Mouse (Mus musculus): ENCODE data around the gene Eef1a1. TPM values are rescaled to one million over a fixed set of nuclear protein-coding genes. Genes with fewer than 3 reads are reported as not detected.
"Not testable (repeated sequence)": the region's sequence is repeated elsewhere in the genome, so short reads cannot be mapped to it uniquely, and the experiment has no call there.

The Eef1a1 gene
- polyA plus RNA-seq, 2 experiments, result 6,070 to 9,083 TPM

- WGBS, result under 1% methylated on average over 46 of the region's 46 CpGs
- peak overlapping the region; percentile 100 for H3K4me3 ChIP-seq (replicated peaks; ENCODE audit: low read length)
- H3K4me2 ChIP-seq (replicated peaks; ENCODE audit: low read depth, low read length, severe bottlenecking), result peak overlapping the region; percentile 53
- peaks cover 9% of the 10 kb centered on the region; the same call in 1 of the 2 replicates for H3K4me1 ChIP-seq (ENCODE audit: control insufficient read depth, insufficient read depth, low read length)
- H3K27ac ChIP-seq (replicated peaks; ENCODE audit: low read depth, low read length), result peak overlapping the region; percentile 99
- no peak for TF ChIP-seq POLR2A (IDR thresholded peaks at IDR 0.05; ENCODE audit: borderline replicate concordance, extremely low read depth, insufficient read depth, insufficient read length)
- no peaks in the 10 kb centered on the region for H3K9me3 ChIP-seq (ENCODE audit: control insufficient read depth, low read length)
- H3K9ac ChIP-seq (ENCODE audit: low read depth, low read length, severe bottlenecking), result peak overlapping the region; percentile 100
- peaks cover 47% of the 10 kb centered on the region for H3K36me3 ChIP-seq (ENCODE audit: control insufficient read depth, insufficient read depth, low read length)
- ATAC-seq (ENCODE audit: low FRiP score, low read depth), result peak; percentile 7
- no peaks in the 10 kb centered on the region for H3K27me3 ChIP-seq (ENCODE audit: control insufficient read depth, insufficient read depth, low read length)
- peak; percentile 59 for DNase-seq (ENCODE audit: low spot score)
Measured at GRCm38 (mm10) chr9:78480706-78481358, 8.1 kb downstream of the Eef1a1 start.

- not testable (repeated sequence) for ATAC-seq (ENCODE audit: low FRiP score, low read depth); H3K9me3 ChIP-seq (ENCODE audit: control insufficient read depth, low read length); H3K4me1 ChIP-seq (ENCODE audit: control insufficient read depth, insufficient read depth, low read length); H3K27me3 ChIP-seq (ENCODE audit: control insufficient read depth, insufficient read depth, low read length); DNase-seq (ENCODE audit: low spot score)
- H3K4me2 ChIP-seq (replicated peaks; ENCODE audit: low read depth, low read length, severe bottlenecking), result peak overlapping the region; percentile 53
- H3K27ac ChIP-seq (replicated peaks; ENCODE audit: low read depth, low read length), result peak overlapping the region; percentile 99
- H3K36me3 ChIP-seq (ENCODE audit: control insufficient read depth, insufficient read depth, low read length), result peaks cover 50% of the 10 kb centered on the region
- H3K4me3 ChIP-seq (replicated peaks; ENCODE audit: low read length), result peak overlapping the region; percentile 100
- WGBS, result under 1% methylated on average over 12 of the region's 13 CpGs
- peak overlapping the region; percentile 100 for H3K9ac ChIP-seq (ENCODE audit: low read depth, low read length, severe bottlenecking)
Measured at GRCm38 (mm10) chr9:78480227-78480626, 8.7 kb downstream of the Eef1a1 start.

GRCm38 (mm10) chr9:78479308-78479707 is 9.6 kb downstream of the Eef1a1 start:
- not testable (repeated sequence) for DNase-seq (ENCODE audit: low spot score); H3K4me1 ChIP-seq (ENCODE audit: control insufficient read depth, insufficient read depth, low read length); H3K27ac ChIP-seq (replicated peaks; ENCODE audit: low read depth, low read length); ATAC-seq (ENCODE audit: low FRiP score, low read depth); H3K27me3 ChIP-seq (ENCODE audit: control insufficient read depth, insufficient read depth, low read length); H3K9me3 ChIP-seq (ENCODE audit: control insufficient read depth, low read length)
- WGBS, result 27% methylated on average over 6 of the region's 8 CpGs
- peaks cover 57% of the 10 kb centered on the region for H3K36me3 ChIP-seq (ENCODE audit: control insufficient read depth, insufficient read depth, low read length)
- peak overlapping the region; percentile 53 for H3K4me2 ChIP-seq (replicated peaks; ENCODE audit: low read depth, low read length, severe bottlenecking)
- H3K9ac ChIP-seq (ENCODE audit: low read depth, low read length, severe bottlenecking), result peak overlapping the region; percentile 100
- peak overlapping the region; percentile 100 for H3K4me3 ChIP-seq (replicated peaks; ENCODE audit: low read length)

GRCm38 (mm10) chr9:78478009-78478605 is 10.8 kb downstream of the Eef1a1 start:
- 74% methylated on average over 1 of the region's 1 CpGs for WGBS
- H3K9ac ChIP-seq (ENCODE audit: low read depth, low read length, severe bottlenecking); H3K4me3 ChIP-seq (replicated peaks; ENCODE audit: low read length); H3K4me2 ChIP-seq (replicated peaks; ENCODE audit: low read depth, low read length, severe bottlenecking); ATAC-seq (ENCODE audit: low FRiP score, low read depth); H3K9me3 ChIP-seq (ENCODE audit: control insufficient read depth, low read length); DNase-seq (ENCODE audit: low spot score); H3K27me3 ChIP-seq (ENCODE audit: control insufficient read depth, insufficient read depth, low read length); H3K4me1 ChIP-seq (ENCODE audit: control insufficient read depth, insufficient read depth, low read length): not testable (repeated sequence)
- H3K27ac ChIP-seq (replicated peaks; ENCODE audit: low read depth, low read length), result peak overlapping the region; percentile 52; the same call in 1 of the 2 replicates
- peaks cover 66% of the 10 kb centered on the region for H3K36me3 ChIP-seq (ENCODE audit: control insufficient read depth, insufficient read depth, low read length)

GRCm38 (mm10) chr9:78477021-78477551 is 11.9 kb downstream of the Eef1a1 start:
- Histone ChIP-seq H3K27me3 (ENCODE audit: control insufficient read depth, insufficient read depth, low read length) (no peaks in the 10 kb centered on the region), H3K4me2 (replicated peaks; ENCODE audit: low read depth, low read length, severe bottlenecking) (no peak overlapping the region), H3K27ac (replicated peaks; ENCODE audit: low read depth, low read length) (no peak overlapping the region), H3K9me3 (ENCODE audit: control insufficient read depth, low read length) (no peaks in the 10 kb centered on the region), H3K9ac (ENCODE audit: low read depth, low read length, severe bottlenecking) (no peak overlapping the region), H3K36me3 (ENCODE audit: control insufficient read depth, insufficient read depth, low read length) (peaks cover 70% of the 10 kb centered on the region), H3K4me3 (replicated peaks; ENCODE audit: low read length) (no peak overlapping the region), H3K4me1 (ENCODE audit: control insufficient read depth, insufficient read depth, low read length) (no peaks in the 10 kb centered on the region)
- DNase-seq (ENCODE audit: low spot score) (peak; percentile 64), ATAC-seq (ENCODE audit: low FRiP score, low read depth) (no peak)
- 5% methylated on average over 5 of the region's 5 CpGs for WGBS
- TF ChIP-seq POLR2A (IDR thresholded peaks at IDR 0.05; ENCODE audit: borderline replicate concordance, extremely low read depth, insufficient read depth, insufficient read length), result no peak
